Mouse (Mus musculus) embryonic fibroblast, embryonic 13.5 days (primary cell): ENCODE results near the gene Cyp2w1. TPM values are rescaled to one million over a fixed set of nuclear protein-coding genes. Genes with fewer than 3 reads are reported as not detected.

Source experiments
- H3K27ac ChIP-seq: 2 replicates; pipeline ENCODE4 v1.5.1; 2012; ENCODE audit warnings: low read length, control low read depth, inconsistent platforms; ENCODE audit not compliant: insufficient read depth
- H3K4me1 ChIP-seq: 2 replicates; pipeline ENCODE4 v1.6.1; 2011; ENCODE audit warnings: low read length; ENCODE audit not compliant: control insufficient read depth, insufficient read depth
- H3K4me3 ChIP-seq: 2 replicates; pipeline ENCODE4 v1.5.1; 2011; ENCODE audit warnings: mild to moderate bottlenecking, control low read depth, low read length; ENCODE audit not compliant: insufficient read depth
- CTCF ChIP-seq: IDR thresholded peaks from 2 replicates; pipeline ENCODE4 v1.5.1; 2011; ENCODE audit warnings: mild to moderate bottlenecking, control low read depth, low read length, moderate library complexity, borderline replicate concordance; ENCODE audit not compliant: insufficient read depth
- POLR2A ChIP-seq: IDR thresholded peaks from 2 replicates; pipeline ENCODE4 v1.6.1; 2011; ENCODE audit warnings: low read depth, mild to moderate bottlenecking, control low read depth, low read length, moderate library complexity
- polyA plus RNA-seq: library from polyadenylated mRNA; stranded (reverse); fragments of >200 nt; gene quantifications from 2 replicates; pipeline ENCODE4 v1.2.4, GENCODE M21; 2011; ENCODE audit warnings: low read depth; ENCODE audit not compliant: missing spikeins, insufficient read length

Gene Cyp2w1
- polyA plus RNA-seq, 1 experiment, result not detected

GRCm38 (mm10) chr5:139347225-139347624 is 5.2 kb upstream of the Cyp2w1 start:
- no peak overlapping the region for H3K4me3 ChIP-seq
- no peaks in the 10 kb centered on the region for H3K4me1 ChIP-seq
- TF ChIP-seq CTCF (no peak), POLR2A (no peak)
- H3K27ac ChIP-seq, result no peak overlapping the region

GRCm38 (mm10) chr5:139349713-139350112 is 2.7 kb upstream of the Cyp2w1 start:
- no peak for TF ChIP-seq CTCF
- TF ChIP-seq POLR2A, result no peak
- Histone ChIP-seq H3K27ac (no peak overlapping the region), H3K4me3 (no peak overlapping the region), H3K4me1 (no peaks in the 10 kb centered on the region)

GRCm38 (mm10) chr5:139351134-139351533 is 1.3 kb upstream of the Cyp2w1 start, which contains the start of gene Cox19:
Cox19 (minus strand) TSS chr5:139351418.
- TF ChIP-seq CTCF (no peak), POLR2A (no peak)
- Histone ChIP-seq H3K4me1 (no peaks in the 10 kb centered on the region), H3K27ac (no peak within 1 kb of the TSS), H3K4me3 (no peak within 1 kb of the TSS)

- no peak overlapping the region for H3K27ac ChIP-seq
- no peak overlapping the region for H3K4me3 ChIP-seq
- TF ChIP-seq CTCF (no peak), POLR2A (no peak)
These were observed 789 bp upstream of the Cyp2w1 start for GRCm38 (mm10) chr5:139351628-139352027.

GRCm38 (mm10) chr5:139353496-139353895 is 1.1 kb downstream of the Cyp2w1 start:
- no peak overlapping the region for H3K4me3 ChIP-seq
- TF ChIP-seq POLR2A (no peak), CTCF (no peak)
- H3K4me1 ChIP-seq, result no peaks in the 10 kb centered on the region
- no peak overlapping the region for H3K27ac ChIP-seq

More at GRCm38 (mm10) chr5:139351628-139352027, 789 bp upstream of the Cyp2w1 start:
- H3K4me1 ChIP-seq, result no peaks in the 10 kb centered on the region

- TF ChIP-seq CTCF (no peak), POLR2A (no peak)
- no peak overlapping the region for H3K27ac ChIP-seq
- H3K4me3 ChIP-seq, result no peak overlapping the region
- no peaks in the 10 kb centered on the region for H3K4me1 ChIP-seq
These were observed 1.5 kb downstream of the Cyp2w1 start for GRCm38 (mm10) chr5:139353946-139354345.

GRCm38 (mm10) chr5:139355235-139355772 is 2.9 kb downstream of the Cyp2w1 start:
- TF ChIP-seq POLR2A (no peak), CTCF (peak; percentile 97)
- Histone ChIP-seq H3K4me1 (no peaks in the 10 kb centered on the region), H3K27ac (no peak overlapping the region), H3K4me3 (no peak overlapping the region)

- TF ChIP-seq POLR2A, result no peak
- TF ChIP-seq CTCF, result peak; percentile 73; the same call in 1 of the 2 replicates
- H3K4me1 ChIP-seq, result no peaks in the 10 kb centered on the region
- no peak overlapping the region for H3K27ac ChIP-seq
- H3K4me3 ChIP-seq, result no peak overlapping the region
These were observed 6.2 kb downstream of the Cyp2w1 start for GRCm38 (mm10) chr5:139358653-139359052.

- Histone ChIP-seq H3K4me1 (no peaks in the 10 kb centered on the region), H3K27ac (no peak overlapping the region), H3K4me3 (no peak overlapping the region)
- TF ChIP-seq POLR2A (no peak), CTCF (no peak)
These were observed 6.8 kb downstream of the Cyp2w1 start for GRCm38 (mm10) chr5:139359244-139359643.

- Histone ChIP-seq H3K27ac (no peak overlapping the region), H3K4me3 (no peak overlapping the region), H3K4me1 (no peaks in the 10 kb centered on the region)
- no peak for TF ChIP-seq POLR2A
- no peak for TF ChIP-seq CTCF
These were observed 11.4 kb downstream of the Cyp2w1 start for GRCm38 (mm10) chr5:139363858-139364257.

GRCm38 (mm10) chr5:139364260-139364910 is 12.0 kb downstream of the Cyp2w1 start:
- Histone ChIP-seq H3K4me1 (no peaks in the 10 kb centered on the region), H3K27ac (no peak overlapping the region), H3K4me3 (no peak overlapping the region)
- TF ChIP-seq CTCF (peak; percentile 94), POLR2A (no peak)
